Mouse (Mus musculus): ENCODE measurements around the gene Gm20388. TPM values are rescaled to one million over a fixed set of nuclear protein-coding genes. Genes with fewer than 3 reads are reported as not detected.

Gm20388 gene
- polyA plus RNA-seq, 1 experiment = 0.36 TPM

- TF ChIP-seq GATA1 (IDR thresholded peaks at IDR 0.05; ENCODE audit: low read length) (no peak), TAL1 (IDR thresholded peaks at IDR 0.05; ENCODE audit: low read length) (no peak)
- Histone ChIP-seq H3K27me3 (ENCODE audit: control insufficient read depth) (no peaks in the 10 kb centered on the region), H3K4me1 (ENCODE audit: control insufficient read depth) (peaks cover 49% of the 10 kb centered on the region), H3K36me3 (ENCODE audit: control insufficient read depth) (peaks cover 7% of the 10 kb centered on the region), H3K9me3 (ENCODE audit: control insufficient read depth, low read length) (no peaks in the 10 kb centered on the region), H3K4me3 (replicated peaks) (no peak overlapping the region)
Observed at GRCm38 (mm10) chr8:124316466-124317136, 4406.0 kb downstream of the Gm20388 start.

GRCm38 (mm10) chr8:124317191-124317682 is 4406.6 kb downstream of the Gm20388 start:
- Histone ChIP-seq H3K9me3 (ENCODE audit: control insufficient read depth, low read length) (no peaks in the 10 kb centered on the region), H3K27me3 (ENCODE audit: control insufficient read depth) (no peaks in the 10 kb centered on the region), H3K4me1 (ENCODE audit: control insufficient read depth) (peaks cover 51% of the 10 kb centered on the region), H3K36me3 (ENCODE audit: control insufficient read depth) (peaks cover 7% of the 10 kb centered on the region), H3K4me3 (replicated peaks) (no peak overlapping the region)
- TF ChIP-seq GATA1 (IDR thresholded peaks at IDR 0.05; ENCODE audit: low read length) (no peak), TAL1 (IDR thresholded peaks at IDR 0.05; ENCODE audit: low read length) (no peak)

- H3K9me3 ChIP-seq (ENCODE audit: control insufficient read depth, low read length) = no peaks in the 10 kb centered on the region
- peaks cover 51% of the 10 kb centered on the region for H3K4me1 ChIP-seq (ENCODE audit: control insufficient read depth)
- H3K36me3 ChIP-seq (ENCODE audit: control insufficient read depth) = peaks cover 7% of the 10 kb centered on the region
- H3K27me3 ChIP-seq (ENCODE audit: control insufficient read depth) = no peaks in the 10 kb centered on the region
- no peak for TF ChIP-seq GATA1 (IDR thresholded peaks at IDR 0.05; ENCODE audit: low read length)
- TF ChIP-seq TAL1 (IDR thresholded peaks at IDR 0.05; ENCODE audit: low read length) = no peak
- no peak overlapping the region for H3K4me3 ChIP-seq (replicated peaks)
Observed at GRCm38 (mm10) chr8:124317821-124318220, 4407.2 kb downstream of the Gm20388 start.

- Histone ChIP-seq H3K36me3 (ENCODE audit: control insufficient read depth) (peaks cover 16% of the 10 kb centered on the region), H3K4me3 (replicated peaks) (no peak overlapping the region)
- TF ChIP-seq TAL1 (IDR thresholded peaks at IDR 0.05; ENCODE audit: low read length) = no peak
- no peak for TF ChIP-seq GATA1 (IDR thresholded peaks at IDR 0.05; ENCODE audit: low read length)
Observed at GRCm38 (mm10) chr8:124318612-124319315, 4408.1 kb downstream of the Gm20388 start.

GRCm38 (mm10) chr8:124319316-124319652 is 4408.6 kb downstream of the Gm20388 start:
- peaks cover 22% of the 10 kb centered on the region for H3K36me3 ChIP-seq (ENCODE audit: control insufficient read depth)
- H3K4me3 ChIP-seq (replicated peaks) = no peak overlapping the region
- no peaks in the 10 kb centered on the region for H3K27me3 ChIP-seq (ENCODE audit: control insufficient read depth)
- TF ChIP-seq GATA1 (IDR thresholded peaks at IDR 0.05; ENCODE audit: low read length) = no peak
- no peak for TF ChIP-seq TAL1 (IDR thresholded peaks at IDR 0.05; ENCODE audit: low read length)
- peaks cover 51% of the 10 kb centered on the region for H3K4me1 ChIP-seq (ENCODE audit: control insufficient read depth)
- no peaks in the 10 kb centered on the region for H3K9me3 ChIP-seq (ENCODE audit: control insufficient read depth, low read length)

More at GRCm38 (mm10) chr8:124318612-124319315, 4408.1 kb downstream of the Gm20388 start:
- Histone ChIP-seq H3K4me1 (ENCODE audit: control insufficient read depth) (peaks cover 51% of the 10 kb centered on the region), H3K9me3 (ENCODE audit: control insufficient read depth, low read length) (no peaks in the 10 kb centered on the region), H3K27me3 (ENCODE audit: control insufficient read depth) (no peaks in the 10 kb centered on the region)

GRCm38 (mm10) chr8:124321227-124321840 is 4410.7 kb downstream of the Gm20388 start:
- H3K27me3 ChIP-seq (ENCODE audit: control insufficient read depth) = no peaks in the 10 kb centered on the region
- TF ChIP-seq TAL1 (IDR thresholded peaks at IDR 0.05; ENCODE audit: low read length) (no peak), GATA1 (IDR thresholded peaks at IDR 0.05; ENCODE audit: low read length) (no peak)
- H3K9me3 ChIP-seq (ENCODE audit: control insufficient read depth, low read length) = no peaks in the 10 kb centered on the region
- no peak overlapping the region for H3K4me3 ChIP-seq (replicated peaks)
- peaks cover 48% of the 10 kb centered on the region for H3K4me1 ChIP-seq (ENCODE audit: control insufficient read depth)
- peaks cover 32% of the 10 kb centered on the region for H3K36me3 ChIP-seq (ENCODE audit: control insufficient read depth)

GRCm38 (mm10) chr8:124323356-124323755 is 4412.7 kb downstream of the Gm20388 start:
- no peak for TF ChIP-seq GATA1 (IDR thresholded peaks at IDR 0.05; ENCODE audit: low read length)
- no peak for TF ChIP-seq TAL1 (IDR thresholded peaks at IDR 0.05; ENCODE audit: low read length)
- Histone ChIP-seq H3K4me1 (ENCODE audit: control insufficient read depth) (peaks cover 31% of the 10 kb centered on the region), H3K27me3 (ENCODE audit: control insufficient read depth) (no peaks in the 10 kb centered on the region), H3K9me3 (ENCODE audit: control insufficient read depth, low read length) (no peaks in the 10 kb centered on the region), H3K36me3 (ENCODE audit: control insufficient read depth) (peaks cover 48% of the 10 kb centered on the region), H3K4me3 (replicated peaks) (no peak overlapping the region)

- Histone ChIP-seq H3K27me3 (ENCODE audit: control insufficient read depth) (no peaks in the 10 kb centered on the region), H3K36me3 (ENCODE audit: control insufficient read depth) (peaks cover 74% of the 10 kb centered on the region), H3K4me3 (replicated peaks) (no peak overlapping the region), H3K9me3 (ENCODE audit: control insufficient read depth, low read length) (no peaks in the 10 kb centered on the region), H3K4me1 (ENCODE audit: control insufficient read depth) (no peaks in the 10 kb centered on the region)
- TF ChIP-seq TAL1 (IDR thresholded peaks at IDR 0.05; ENCODE audit: low read length) (no peak), GATA1 (IDR thresholded peaks at IDR 0.05; ENCODE audit: low read length) (no peak)
Observed at GRCm38 (mm10) chr8:124328259-124328658, 4417.6 kb downstream of the Gm20388 start.

GRCm38 (mm10) chr8:124329690-124330089 is 4419.0 kb downstream of the Gm20388 start:
- peaks cover 74% of the 10 kb centered on the region for H3K36me3 ChIP-seq (ENCODE audit: control insufficient read depth)
- TF ChIP-seq GATA1 (IDR thresholded peaks at IDR 0.05; ENCODE audit: low read length) = no peak
- no peak for TF ChIP-seq TAL1 (IDR thresholded peaks at IDR 0.05; ENCODE audit: low read length)
- H3K27me3 ChIP-seq (ENCODE audit: control insufficient read depth) = no peaks in the 10 kb centered on the region
- no peaks in the 10 kb centered on the region for H3K4me1 ChIP-seq (ENCODE audit: control insufficient read depth)
- no peaks in the 10 kb centered on the region for H3K9me3 ChIP-seq (ENCODE audit: control insufficient read depth, low read length)
- no peak overlapping the region for H3K4me3 ChIP-seq (replicated peaks)

All from erythroblast, embryonic 14.5 days (primary cell).